Mouse (Mus musculus) stomach, postnatal 0 days (tissue): ENCODE measurements around the gene Nsun2.

ENCODE experiments used
- CTCF ChIP-seq: IDR thresholded peaks from 2 replicates; pipeline ENCODE4 v1.5.1; 2016; ENCODE audit warnings: antibody characterized with exemption, low read depth, mild to moderate bottlenecking, moderate library complexity
- EP300 ChIP-seq: optimal IDR thresholded peaks from 2 replicates; pipeline ENCODE3; 2016; ENCODE audit warnings: antibody characterized with exemption

DNA sequence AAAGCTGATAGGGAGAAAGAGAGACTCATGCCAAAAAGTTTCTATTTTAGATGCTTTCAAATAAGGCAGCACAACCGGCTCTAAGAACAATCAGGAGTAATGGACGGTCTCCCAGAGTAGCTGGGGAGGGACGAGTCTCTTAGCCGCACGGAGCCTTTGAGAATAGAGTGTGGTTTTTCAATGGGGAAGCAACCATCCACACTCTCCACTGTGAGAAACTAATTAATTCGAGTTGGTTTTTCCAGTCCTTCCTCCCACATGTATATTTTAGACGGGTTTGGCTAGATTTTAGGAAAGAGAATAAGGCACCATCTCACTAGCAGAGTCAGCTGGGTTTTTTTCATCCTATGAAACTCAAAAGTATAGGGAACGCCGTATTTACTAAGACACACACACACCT lies 28.5 kb downstream of the Nsun2 start:
- TF ChIP-seq CTCF (no peak), EP300 (no peak)
